Mouse (Mus musculus) heart, embryonic 16.5 days (tissue): ENCODE results near the gene Ak4. TPM values are rescaled to one million over a fixed set of nuclear protein-coding genes. Genes with fewer than 3 reads are reported as not detected.

Experiments used
- ATAC-seq: fragments of 200-750 bp; cut with Nextera tagmentation; replicated peaks from 2 replicates; pipeline ENCODE4 v1.8.0; 2017; ENCODE audit warnings: moderate number of reproducible peaks; ENCODE audit not compliant: insufficient read depth, low FRiP score; ENCODE audit errors: extremely low read depth
- H3K27ac ChIP-seq: fragments of 300-500 bp; sonication (generic); 2 replicates; pipeline ENCODE4 v1.5.1; 2014; ENCODE audit warnings: mild to moderate bottlenecking, low read length, control low read depth, moderate library complexity
- H3K27me3 ChIP-seq: fragments of 300-500 bp; sonication (generic); 2 replicates; pipeline ENCODE4 v1.6.1; 2014; ENCODE audit warnings: low read length, mixed read lengths; ENCODE audit not compliant: control insufficient read depth, insufficient read depth
- H3K36me3 ChIP-seq: fragments of 300-500 bp; sonication (generic); 2 replicates; pipeline ENCODE4 v1.6.1; 2014; ENCODE audit not compliant: control insufficient read depth, insufficient read depth
- H3K4me1 ChIP-seq: fragments of 300-500 bp; sonication (generic); 2 replicates; pipeline ENCODE4 v1.6.1; 2014; ENCODE audit warnings: low read length, mixed read lengths; ENCODE audit not compliant: control insufficient read depth, insufficient read depth
- H3K4me2 ChIP-seq: fragments of 300-500 bp; sonication (generic); 2 replicates; pipeline ENCODE4 v1.6.1; 2014; ENCODE audit warnings: low read depth, mild to moderate bottlenecking, control low read depth, low read length
- H3K4me3 ChIP-seq: fragments of 300-500 bp; sonication (generic); 2 replicates; pipeline ENCODE4 v1.5.1; 2014; ENCODE audit warnings: mild to moderate bottlenecking, control low read depth, low read length
- H3K9ac ChIP-seq: fragments of 300-500 bp; sonication (generic); 2 replicates; pipeline ENCODE4 v1.6.1; 2014; ENCODE audit warnings: low read length, control low read depth
- H3K9me3 ChIP-seq: fragments of 300-500 bp; sonication (generic); replicated peaks from 2 replicates; pipeline ENCODE4 v1.6.1; 2016; ENCODE audit warnings: low read length; ENCODE audit not compliant: control insufficient read depth
- WGBS: fragments of 180-500 bp; shearing (Covaris S2); extraction: QIAGEN DNeasy Blood & Tissue Kit; methylation state at CpG from one replicate; pipeline ENCODE4 v1.1.7; 2014; 5-methylcytosine and 5-hydroxymethylcytosine counted together
- polyA plus RNA-seq: library from polyadenylated mRNA; unstranded; fragments of >200 nt; fragmentation: Nextera tagmentation; extraction: Ambion mirVana; gene quantifications from 2 replicates; pipeline ENCODE4 v1.2.1, GENCODE M21; 2015

Ak4 gene
- polyA plus RNA-seq, 1 experiment from 2014 or later = 23.6 TPM

DNA sequence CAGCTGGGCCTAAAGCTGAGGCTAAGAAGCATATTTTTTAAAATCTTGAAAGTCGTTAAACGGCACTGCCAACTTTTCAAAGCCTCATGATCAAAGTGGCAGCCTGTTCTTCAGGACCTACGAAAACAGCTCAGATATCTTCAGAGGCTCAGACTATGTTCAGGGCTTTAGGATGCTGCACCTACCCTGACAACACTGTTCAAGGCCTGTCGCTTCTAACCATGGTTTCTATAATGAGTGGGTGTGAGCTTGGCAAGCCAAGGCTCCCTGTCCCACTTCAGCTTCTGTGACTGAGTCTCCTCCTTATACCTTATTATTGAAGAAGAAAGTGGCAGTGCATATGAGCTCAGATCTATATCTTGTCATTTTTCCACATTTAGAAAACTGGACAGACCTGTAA is 40.3 kb downstream of the Ak4 start:
- Histone ChIP-seq H3K9ac (no peak overlapping the region), H3K27ac (no peak overlapping the region), H3K4me2 (no peak overlapping the region), H3K4me3 (no peak overlapping the region), H3K9me3 (no peaks in the 10 kb centered on the region), H3K27me3 (no peaks in the 10 kb centered on the region), H3K36me3 (0 out of 2 replicates have a peak, but pooled peaks cover 2% of the 10 kb centered on the region), H3K4me1 (peaks cover 11% of the 10 kb centered on the region; the same call in 1 of the 2 replicates)
- no peak for ATAC-seq
- 87% methylated on average over 4 of the region's 4 CpGs for WGBS

DNA sequence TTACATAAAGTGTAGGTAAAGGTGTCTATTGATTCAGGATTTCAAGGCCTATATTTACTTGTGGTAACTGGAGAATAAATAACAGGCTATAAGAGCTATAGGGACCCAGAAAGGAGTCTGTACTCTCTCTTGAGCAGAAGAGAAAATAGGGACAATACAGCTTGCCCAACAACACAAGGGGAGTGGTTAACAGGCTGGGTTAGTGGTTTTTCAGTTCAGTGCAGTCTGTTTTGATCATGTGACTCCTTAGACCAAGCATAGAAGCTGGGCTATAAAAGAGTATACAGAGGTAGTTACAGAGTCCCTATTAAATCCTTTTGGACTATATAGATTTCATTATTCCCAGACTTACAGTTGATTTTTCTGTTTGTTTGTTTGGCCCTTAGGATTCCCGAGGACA is 41.0 kb downstream of the Ak4 start:
- no peak for ATAC-seq
- no peak overlapping the region for H3K4me3 ChIP-seq
- no peaks in the 10 kb centered on the region for H3K9me3 ChIP-seq
- H3K4me2 ChIP-seq = no peak overlapping the region
- peaks cover 11% of the 10 kb centered on the region; the same call in 1 of the 2 replicates for H3K4me1 ChIP-seq
- WGBS = 74% methylated on average over 1 of the region's 1 CpGs
- H3K36me3 ChIP-seq = 0 out of 2 replicates have a peak, but pooled peaks cover 2% of the 10 kb centered on the region
- H3K27me3 ChIP-seq = no peaks in the 10 kb centered on the region
- no peak overlapping the region for H3K27ac ChIP-seq
- no peak overlapping the region for H3K9ac ChIP-seq

DNA sequence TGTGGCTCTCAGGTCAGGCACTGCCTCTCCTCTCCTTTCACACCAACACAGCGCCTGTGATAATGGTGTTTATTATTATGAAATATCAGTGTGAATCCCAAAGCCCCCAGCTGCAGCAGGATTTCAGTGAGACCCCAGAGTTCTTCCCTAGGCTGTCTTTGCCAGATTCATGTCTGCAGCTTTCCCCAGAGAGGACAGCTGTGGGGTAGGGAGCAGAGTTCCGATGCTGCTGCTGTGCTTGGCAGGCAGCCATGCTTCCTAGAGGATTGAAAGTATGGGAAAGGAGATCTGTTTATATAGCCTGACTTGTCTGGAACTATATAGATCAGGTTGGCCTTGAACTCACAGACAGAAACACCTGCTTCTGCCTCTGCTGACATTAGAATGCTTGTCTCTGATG is 43.0 kb downstream of the Ak4 start:
- Histone ChIP-seq H3K36me3 (0 out of 2 replicates have a peak, but pooled peaks cover 2% of the 10 kb centered on the region), H3K9me3 (no peaks in the 10 kb centered on the region), H3K27ac (no peak overlapping the region), H3K27me3 (no peaks in the 10 kb centered on the region), H3K4me1 (peaks cover 6% of the 10 kb centered on the region; the same call in 1 of the 2 replicates), H3K4me2 (no peak overlapping the region), H3K4me3 (no peak overlapping the region), H3K9ac (no peak overlapping the region)
- WGBS = 57% methylated on average over 2 of the region's 2 CpGs
- no peak; the same call in 1 of the 2 replicates for ATAC-seq

DNA sequence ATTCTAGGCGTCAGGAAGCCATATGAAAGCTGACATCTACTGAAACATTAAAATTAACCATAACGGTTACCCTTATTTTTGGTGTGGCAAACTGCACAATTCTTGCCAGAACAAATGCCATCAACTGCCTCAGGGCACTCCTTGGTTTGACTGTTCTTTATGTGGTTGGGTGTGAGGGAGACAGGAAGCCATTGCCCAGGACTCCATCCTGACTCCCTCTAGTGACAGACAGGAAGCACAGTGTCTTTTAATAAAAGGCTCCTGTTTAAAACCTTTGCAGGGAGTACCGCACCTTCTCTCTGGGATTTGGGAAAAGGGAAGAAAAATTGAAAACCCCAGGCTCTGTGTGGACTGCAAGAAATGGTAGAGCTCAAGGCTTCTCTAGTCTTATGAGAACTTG is 47.2 kb downstream of the Ak4 start:
- H3K9me3 ChIP-seq = no peaks in the 10 kb centered on the region
- no peaks in the 10 kb centered on the region for H3K27me3 ChIP-seq
- WGBS = 74% methylated on average over 3 of the region's 3 CpGs
- H3K4me1 ChIP-seq = peaks cover 2% of the 10 kb centered on the region; the same call in 1 of the 2 replicates
- H3K4me2 ChIP-seq = no peak overlapping the region
- H3K4me3 ChIP-seq = no peak overlapping the region
- no peak overlapping the region for H3K9ac ChIP-seq
- ATAC-seq = no peak
- 0 out of 2 replicates have a peak, but pooled peaks cover 2% of the 10 kb centered on the region for H3K36me3 ChIP-seq
- H3K27ac ChIP-seq = no peak overlapping the region

DNA sequence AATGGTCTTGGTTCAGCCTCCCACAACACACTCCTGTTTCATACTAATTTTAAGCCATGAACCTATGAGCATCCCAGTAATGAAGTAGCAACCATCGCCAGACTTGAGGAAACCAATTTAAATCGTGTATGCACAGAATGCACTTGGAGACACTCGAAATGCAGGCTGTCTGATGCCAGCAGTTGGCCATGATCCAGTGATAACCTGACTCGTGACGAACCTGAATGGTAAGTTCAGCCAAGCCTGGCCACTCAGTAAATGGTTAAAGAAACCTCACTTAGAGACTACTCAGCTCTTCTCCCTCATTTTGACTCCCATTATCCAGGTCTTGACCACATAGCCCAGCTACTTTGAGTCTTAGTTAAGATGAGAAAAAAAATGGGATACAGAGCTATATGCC is 50.2 kb downstream of the Ak4 start:
- H3K27ac ChIP-seq = no peak overlapping the region
- H3K4me2 ChIP-seq = no peak overlapping the region
- WGBS = 64% methylated on average over 5 of the region's 5 CpGs
- H3K9me3 ChIP-seq = no peaks in the 10 kb centered on the region
- H3K36me3 ChIP-seq = no peaks in the 10 kb centered on the region
- no peak for ATAC-seq
- H3K4me3 ChIP-seq = no peak overlapping the region
- no peaks in the 10 kb centered on the region for H3K27me3 ChIP-seq
- no peaks in the 10 kb centered on the region for H3K4me1 ChIP-seq
- H3K9ac ChIP-seq = no peak overlapping the region

DNA sequence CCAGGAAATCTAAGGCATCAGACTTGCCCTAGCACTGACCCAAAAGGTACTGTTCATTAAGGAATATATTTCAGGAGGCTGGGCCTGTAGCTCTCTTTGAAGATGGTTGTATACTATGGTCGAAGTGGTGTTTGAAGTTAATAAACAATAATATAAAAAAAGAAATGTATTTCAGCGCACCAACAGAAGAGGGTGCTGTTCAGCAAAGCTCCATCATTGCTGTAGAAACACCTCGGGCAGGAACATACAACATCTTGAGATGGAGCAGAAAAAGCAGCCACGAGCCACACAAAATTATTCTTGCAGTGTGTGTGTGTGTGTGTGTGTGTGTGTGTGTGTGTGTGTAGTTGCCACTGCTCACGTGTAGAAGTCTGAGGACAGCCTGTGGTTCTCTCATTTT is 51.5 kb downstream of the Ak4 start:
- H3K36me3 ChIP-seq = no peaks in the 10 kb centered on the region
- WGBS = 60% methylated on average over 5 of the region's 5 CpGs
- no peak overlapping the region for H3K4me3 ChIP-seq
- H3K9ac ChIP-seq = no peak overlapping the region
- ATAC-seq = no peak
- H3K9me3 ChIP-seq = no peaks in the 10 kb centered on the region
- no peaks in the 10 kb centered on the region for H3K4me1 ChIP-seq
- H3K27ac ChIP-seq = no peak overlapping the region
- no peaks in the 10 kb centered on the region for H3K27me3 ChIP-seq
- no peak overlapping the region for H3K4me2 ChIP-seq

DNA sequence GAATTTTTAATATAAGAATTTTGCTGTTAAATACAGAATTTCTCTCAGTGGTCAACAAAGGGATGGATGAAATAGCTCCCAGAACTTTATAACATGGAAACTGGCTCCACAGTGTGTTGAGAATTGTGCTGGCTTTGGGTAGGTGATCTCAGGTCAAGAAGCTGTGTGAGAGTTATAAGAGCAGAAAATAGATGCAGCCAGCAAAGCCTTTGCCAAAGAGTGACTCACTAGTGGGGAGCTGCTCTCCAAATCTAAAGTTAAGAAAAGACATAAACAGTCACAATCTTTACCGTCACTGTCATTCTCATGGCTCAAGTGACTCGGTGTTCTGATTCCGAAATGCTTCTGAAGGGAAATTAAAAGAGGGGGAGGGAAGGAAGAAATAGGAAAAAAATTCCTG is 53.7 kb downstream of the Ak4 start:
- H3K9me3 ChIP-seq = no peaks in the 10 kb centered on the region

DNA sequence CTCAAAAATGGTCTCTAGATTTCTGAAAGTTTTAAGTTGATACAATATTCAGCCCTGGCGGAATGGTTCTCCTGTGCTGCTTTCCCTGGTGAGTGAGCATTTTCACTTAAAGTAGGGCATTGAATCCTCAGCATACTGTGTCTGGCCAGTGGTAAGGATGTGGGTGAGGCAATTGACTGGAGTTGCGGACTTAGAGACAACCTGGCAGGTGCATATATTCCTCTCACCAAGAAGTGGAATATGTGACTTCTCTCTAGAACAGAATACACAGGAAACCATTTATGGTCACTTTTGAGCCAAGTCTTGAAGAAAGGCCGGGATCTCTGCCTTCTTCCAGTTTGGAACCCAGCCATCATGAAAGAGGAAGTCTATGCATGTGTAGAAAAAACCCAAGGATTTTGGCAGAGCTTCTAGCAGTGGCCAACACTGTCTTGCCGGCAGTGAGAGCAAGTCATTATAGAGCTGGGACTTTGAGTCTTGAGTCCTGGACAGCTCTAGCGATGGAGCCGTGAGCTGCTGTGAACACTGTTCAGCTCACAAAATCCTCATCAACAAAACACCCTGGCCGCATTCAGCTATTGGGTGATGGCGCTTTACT is 71.3 kb downstream of the Ak4 start:
- no peak overlapping the region for H3K4me3 ChIP-seq
- no peak for ATAC-seq

More for the DNA sequence above, 53.7 kb downstream of the Ak4 start:
- 79% methylated on average over 3 of the region's 3 CpGs for WGBS
- H3K36me3 ChIP-seq = no peaks in the 10 kb centered on the region
- H3K4me2 ChIP-seq = no peak overlapping the region
- no peak overlapping the region for H3K4me3 ChIP-seq
- no peak overlapping the region for H3K27ac ChIP-seq
- no peak for ATAC-seq
- H3K4me1 ChIP-seq = no peaks in the 10 kb centered on the region
- no peak overlapping the region for H3K9ac ChIP-seq
- no peaks in the 10 kb centered on the region for H3K27me3 ChIP-seq

DNA sequence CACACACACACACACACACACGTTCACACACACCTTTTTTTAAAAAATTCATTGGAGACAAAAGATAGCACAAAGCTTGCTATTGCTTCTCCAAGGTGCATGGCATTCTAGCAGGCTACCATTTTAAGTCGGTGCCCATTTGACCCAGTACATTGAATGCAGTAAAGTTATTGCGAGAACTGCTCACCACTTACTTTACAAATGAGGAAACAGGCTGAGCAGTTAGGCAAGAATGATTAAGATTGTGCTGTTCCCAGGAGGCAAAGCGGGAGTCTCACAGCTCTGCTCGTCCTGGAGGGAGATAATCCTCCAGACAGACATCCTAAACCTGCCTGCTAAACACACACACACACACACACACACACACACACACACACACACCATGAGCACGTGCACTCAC is 72.6 kb downstream of the Ak4 start:
- peaks cover 15% of the 10 kb centered on the region for H3K27me3 ChIP-seq
- no peak overlapping the region for H3K4me3 ChIP-seq
- no peak overlapping the region for H3K27ac ChIP-seq
- H3K9me3 ChIP-seq = no peaks in the 10 kb centered on the region
- H3K4me2 ChIP-seq = no peak overlapping the region
- peaks cover 1% of the 10 kb centered on the region; the same call in 1 of the 2 replicates for H3K4me1 ChIP-seq
- no peak overlapping the region for H3K9ac ChIP-seq
- no peak for ATAC-seq
- 59% methylated on average over 6 of the region's 6 CpGs for WGBS
- H3K36me3 ChIP-seq = no peaks in the 10 kb centered on the region

More for the DNA sequence above, 71.3 kb downstream of the Ak4 start:
- H3K27ac ChIP-seq = no peak overlapping the region
- H3K36me3 ChIP-seq = no peaks in the 10 kb centered on the region
- no peaks in the 10 kb centered on the region for H3K4me1 ChIP-seq
- H3K27me3 ChIP-seq = peaks cover 6% of the 10 kb centered on the region
- 75% methylated on average over 8 of the region's 8 CpGs for WGBS
- no peak overlapping the region for H3K9ac ChIP-seq
- H3K9me3 ChIP-seq = no peaks in the 10 kb centered on the region
- H3K4me2 ChIP-seq = no peak overlapping the region
